Comparison of ENCODE assay signal across 8 mouse cellular contexts in genomic region chr2:126932897-126933641, GRCm38 (mm10). TPM values are rescaled to one million over a fixed set of nuclear protein-coding genes. Genes with fewer than 3 reads are reported as not detected.
DNase-seq lines count a peak whose midpoint lies in the region; ATAC-seq and TF ChIP-seq lines count a peak whose summit lies in the region.

Sppl2a (minus strand) TSS chr2:126933235.

- peak within 1 kb of the TSS; percentile 71 for H3K4me2 ChIP-seq in hindbrain, embryonic 13.5 days

- in situ Hi-C loops in Patski (cut with MboI; ENCODE audit: low pct_unique_long_range_greater_than_20kb): loop anchor here (5.0 kb wide), 1 partner anchor 64 kb away; no protein-coding TSS in a partner anchor

- H3K9me3 ChIP-seq in hindbrain, embryonic 13.5 days: no peaks in the 10 kb centered on the region

- peak within 1 kb of the TSS; percentile 55 for H3K4me3 ChIP-seq in hindbrain, embryonic 13.5 days

- no peaks in the 10 kb centered on the region for H3K36me3 ChIP-seq in hindbrain, embryonic 13.5 days

- DNase-seq in Patski (ENCODE audit: low read depth, low spot score): peak; percentile 61
- peak; percentile 91 for DNase-seq in cerebellum, postnatal 14 days
- peak; percentile 79 for DNase-seq in frontal cortex, postnatal 14 days (ENCODE audit: low spot score in 2 of 2)
- DNase-seq in layer of hippocampus, postnatal 25 days (ENCODE audit: extremely low spot score in 1 of 2, low spot score in 1 of 2): peak; percentile 72 to 84
- peak; percentile 92 for DNase-seq in lung, postnatal 25 days (ENCODE audit: low spot score)
- peak; percentile 93 for DNase-seq in retina, embryonic 14.5 days (ENCODE audit: low spot score)
- DNase-seq in thymus, postnatal 4 days: peak; percentile 88

- ATAC-seq in Patski: peak; percentile 99
- peak; percentile 100 for ATAC-seq in hindbrain, embryonic 13.5 days (ENCODE audit: low FRiP score)

- POLR2A ChIA-PET in Patski (lab: Charles Lee): interaction anchor here (0.9 to 1.6 kb wide), 2 partner anchors 14 to 27 kb away, joined by 5 to 6 read pairs; no protein-coding TSS in a partner anchor

- TF ChIP-seq CTCF in Patski (IDR thresholded peaks at IDR 0.05): no peak

- no peaks in the 10 kb centered on the region for H3K27me3 ChIP-seq in Patski
- H3K27me3 ChIP-seq in hindbrain, embryonic 13.5 days: 0 out of 2 replicates have a peak, but pooled peaks cover 2% of the 10 kb centered on the region

- H3K4me1 ChIP-seq in hindbrain, embryonic 13.5 days (replicated peaks): peaks cover 16% of the 10 kb centered on the region

- CTCF ChIA-PET in Patski (lab: Charles Lee): interaction anchor here (1.0 to 2.6 kb wide), 6 partner anchors 13 to 64 kb away, joined by 3 to 9 read pairs (median 4); no protein-coding TSS in a partner anchor

- under 1% methylated on average over 30 of the region's 35 CpGs for WGBS in hindbrain, embryonic 13.5 days

- peak within 1 kb of the TSS; percentile 98 for H3K27ac ChIP-seq in hindbrain, embryonic 13.5 days

- H3K9ac ChIP-seq in hindbrain, embryonic 13.5 days: peak within 1 kb of the TSS; percentile 78

RNA-seq across cellular contexts. Expression of gene Sppl2a, which starts in this region (rescaled TPM):
- polyA plus RNA-seq in Patski (2021): 106 TPM
- 34.5 and 35.7 TPM in 2 replicates for polyA plus RNA-seq in hindbrain, embryonic 13.5 days (2015; fragmentation: Nextera tagmentation; extraction: Ambion mirVana)
- total RNA-seq in layer of hippocampus, postnatal 25 days (2021): 10 to 100 TPM; 28.3 to 30.3 TPM

Comparison
In these comparisons a context has a peak if more than half of its experiments do, and no peak if none do; other contexts are left out.
1. Peak in every context shown above with its lines: DNase-seq, ATAC-seq, H3K4me3 ChIP-seq and H3K27ac ChIP-seq.